Comparison of ENCODE assay signal across 8 mouse cellular contexts in the genomic region with DNA sequence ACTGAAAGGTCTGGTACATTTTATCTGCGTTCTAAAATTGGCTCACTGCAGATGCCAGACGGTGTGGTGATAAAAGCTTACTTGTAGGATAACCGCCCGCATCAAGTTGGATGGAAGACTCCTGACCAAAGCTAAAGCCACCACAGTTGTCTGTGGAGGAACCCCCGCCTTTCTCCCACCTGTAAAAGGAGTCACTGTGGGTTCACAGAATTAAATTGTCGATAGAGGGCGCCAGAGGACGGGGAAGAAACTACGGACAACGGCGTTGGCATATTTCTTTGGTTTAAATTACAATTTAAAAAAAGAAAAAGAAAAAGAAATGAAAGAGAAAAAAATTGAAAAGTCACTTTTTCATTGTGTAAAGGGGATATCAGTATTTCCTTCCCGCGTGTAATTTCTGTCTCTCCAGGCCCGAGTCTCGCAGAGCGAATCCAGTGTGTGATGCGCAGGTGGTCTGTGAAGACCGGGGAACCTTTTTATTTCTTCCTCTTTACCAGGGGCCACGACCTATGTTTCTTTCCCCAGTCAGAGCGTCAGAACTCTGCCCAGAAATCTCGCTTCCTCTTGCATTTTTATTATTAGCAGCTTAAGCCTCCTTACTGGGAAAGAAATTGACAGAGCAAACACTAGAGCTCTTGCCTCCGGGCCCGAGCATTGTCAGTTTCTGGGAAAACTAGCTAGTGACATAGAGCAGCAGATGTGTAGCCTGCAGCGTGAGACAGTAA. TPM values are rescaled to one million over a fixed set of nuclear protein-coding genes. Genes with fewer than 3 reads are reported as not detected.
DNase-seq lines count a peak whose midpoint lies in the region; ATAC-seq and TF ChIP-seq lines count a peak whose summit lies in the region.

No protein-coding gene starts in this region.

- DNase-seq in kidney, adult 2 months, result peak; percentile 50
- no peak for DNase-seq in kidney, adult 11 months
- peak; percentile 44 to 62 for DNase-seq in adrenal gland, adult 18-20 months (ENCODE audit: low spot score in 2 of 2)
- peak; percentile 54 for DNase-seq in embryo, embryonic 11.5 days (ENCODE audit: low read depth, low spot score)
- peak; percentile 33 for DNase-seq in liver, postnatal 0 days
- DNase-seq in ovary, postnatal 36 days (ENCODE audit: low spot score), result peak; percentile 27
- peak; percentile 81 for DNase-seq in thymus, postnatal 25 days

- H3K4me2 ChIP-seq in liver, postnatal 0 days (ENCODE audit: low read depth, low read length), result no peak overlapping the region

- H3K4me3 ChIP-seq in kidney, adult 2 months (ENCODE audit: insufficient read depth, low read depth, low read length), result no peak overlapping the region
- no peak overlapping the region for H3K4me3 ChIP-seq in liver, postnatal 0 days (ENCODE audit: low read depth, low read length)

- H3K4me1 ChIP-seq in kidney, adult 2 months (ENCODE audit: control insufficient read depth, insufficient read depth, low read length), result no peaks in the 10 kb centered on the region
- no peaks in the 10 kb centered on the region for H3K4me1 ChIP-seq in liver, postnatal 0 days (ENCODE audit: insufficient read depth)

- TF ChIP-seq POLR2A in kidney, adult 2 months (IDR thresholded peaks at IDR 0.05; ENCODE audit: low read depth, low read length), result no peak

- peak; percentile 79 for ATAC-seq in inflammation-experienced regulatory T-cells, adult 6 months
- no peak for ATAC-seq in liver, postnatal 0 days

- no peaks in the 10 kb centered on the region for H3K27me3 ChIP-seq in kidney, adult 2 months (replicated peaks; ENCODE audit: control insufficient read depth, insufficient read depth, low read length)
- H3K27me3 ChIP-seq in liver, postnatal 0 days (ENCODE audit: insufficient read depth, low read length), result no peaks in the 10 kb centered on the region

- no peak overlapping the region for H3K27ac ChIP-seq in kidney, adult 2 months (ENCODE audit: insufficient read depth, low read depth, low read length)
- no peak overlapping the region for H3K27ac ChIP-seq in liver, postnatal 0 days (ENCODE audit: low read depth)

- peak; percentile 62 for TF ChIP-seq CTCF in kidney, adult 2 months (conservative IDR thresholded peaks at IDR 0.05; ENCODE audit: insufficient read depth, insufficient read length, low read depth, low read length)
- TF ChIP-seq CTCF in liver, postnatal 0 days (IDR thresholded peaks at IDR 0.05; ENCODE audit: low read depth), result peak; percentile 70

- no peaks in the 10 kb centered on the region for H3K36me3 ChIP-seq in kidney, adult 2 months (ENCODE audit: control insufficient read depth, insufficient read depth, low read length)
- H3K36me3 ChIP-seq in liver, postnatal 0 days (replicated peaks; ENCODE audit: insufficient read depth, low read length), result no peaks in the 10 kb centered on the region

- TF ChIP-seq EP300 in liver, postnatal 0 days (IDR thresholded peaks at IDR 0.05; ENCODE audit: low read depth), result no peak

- 49% methylated on average over 24 of the region's 24 CpGs for WGBS in kidney, adult 2 months
- WGBS in liver, postnatal 0 days (ENCODE audit: insufficient replicate concordance), result 43% methylated on average over 24 of the region's 24 CpGs

- H3K9ac ChIP-seq in liver, postnatal 0 days (replicated peaks), result no peak overlapping the region

- no peaks in the 10 kb centered on the region for H3K9me3 ChIP-seq in liver, postnatal 0 days (ENCODE audit: low read length)

RNA-seq across cellular contexts. Expression of gene Rpl34, which starts 30.7 kb away (rescaled TPM):
- 1,334 and 1,388 TPM in 2 replicates for polyA plus RNA-seq in kidney, adult 2 months (2012; rRNA removed)
- 100 to 1,000 TPM; 642 to 733 TPM for total RNA-seq in adrenal gland, adult 18-20 months (2021)
- polyA plus RNA-seq in inflammation-experienced regulatory T-cells, adult 6 months (2017; shearing (Covaris generic)), result 1,000 to 10,000 TPM; 1,409 to 2,029 (median 2,022) TPM
- 539 and 549 TPM in 2 replicates for polyA plus RNA-seq in liver, postnatal 0 days (2015; fragmentation: Nextera tagmentation; extraction: Ambion mirVana)

RNA-seq across cellular contexts. Expression of gene Ostc, which starts 51.6 kb away (rescaled TPM):
- 34.1 and 39.8 TPM in 2 replicates for polyA plus RNA-seq in kidney, adult 2 months (2012; rRNA removed)
- total RNA-seq in adrenal gland, adult 18-20 months (2021), result 10 to 100 TPM; 82.5 to 89.6 TPM
- polyA plus RNA-seq in inflammation-experienced regulatory T-cells, adult 6 months (2017; shearing (Covaris generic)), result 100 to 1,000 TPM; 188 to 262 (median 188) TPM
- 171 and 178 TPM in 2 replicates for polyA plus RNA-seq in liver, postnatal 0 days (2015; fragmentation: Nextera tagmentation; extraction: Ambion mirVana)
